Mouse (Mus musculus): ENCODE measurements around the gene Gabarapl1.

The Gabarapl1 gene

GRCm38 (mm10) chr6:129527416-129527815 lies 5.5 kb upstream of the Gabarapl1 start:
- TF ChIP-seq GATA4 (IDR thresholded peaks at IDR 0.05; ENCODE audit: insufficient replicate concordance, low read length) = no peak; the same call in 1 of the 2 replicates

GRCm38 (mm10) chr6:129529605-129530004 lies 3.4 kb upstream of the Gabarapl1 start:
- TF ChIP-seq GATA4 (IDR thresholded peaks at IDR 0.05; ENCODE audit: insufficient replicate concordance, low read length) = peak; percentile 68; the same call in 1 of the 2 replicates

- TF ChIP-seq GATA4 (IDR thresholded peaks at IDR 0.05; ENCODE audit: insufficient replicate concordance, low read length) = no peak
Observed at GRCm38 (mm10) chr6:129530261-129530660, 2.7 kb upstream of the Gabarapl1 start.

- TF ChIP-seq GATA4 (IDR thresholded peaks at IDR 0.05; ENCODE audit: insufficient replicate concordance, low read length) = no peak
Observed at GRCm38 (mm10) chr6:129532556-129532941, 411 bp upstream of the Gabarapl1 start.

- TF ChIP-seq GATA4 (IDR thresholded peaks at IDR 0.05; ENCODE audit: insufficient replicate concordance, low read length) = no peak
Observed at GRCm38 (mm10) chr6:129534057-129534456, 1.1 kb downstream of the Gabarapl1 start.

- no peak for TF ChIP-seq GATA4 (IDR thresholded peaks at IDR 0.05; ENCODE audit: insufficient replicate concordance, low read length)
Observed at GRCm38 (mm10) chr6:129534627-129535190, 1.7 kb downstream of the Gabarapl1 start.

GRCm38 (mm10) chr6:129535723-129536122 lies 2.8 kb downstream of the Gabarapl1 start:
- TF ChIP-seq GATA4 (IDR thresholded peaks at IDR 0.05; ENCODE audit: insufficient replicate concordance, low read length) = no peak

GRCm38 (mm10) chr6:129538555-129538954 lies 5.6 kb downstream of the Gabarapl1 start:
- no peak for TF ChIP-seq GATA4 (IDR thresholded peaks at IDR 0.05; ENCODE audit: insufficient replicate concordance, low read length)

- no peak for TF ChIP-seq GATA4 (IDR thresholded peaks at IDR 0.05; ENCODE audit: insufficient replicate concordance, low read length)
Observed at GRCm38 (mm10) chr6:129541931-129542330, 9.0 kb downstream of the Gabarapl1 start.

- no peak for TF ChIP-seq GATA4 (IDR thresholded peaks at IDR 0.05; ENCODE audit: insufficient replicate concordance, low read length)
Observed at GRCm38 (mm10) chr6:129542540-129542939, 9.6 kb downstream of the Gabarapl1 start.

GRCm38 (mm10) chr6:129543709-129544606 lies 11.0 kb downstream of the Gabarapl1 start:
- no peak for TF ChIP-seq GATA4 (IDR thresholded peaks at IDR 0.05; ENCODE audit: insufficient replicate concordance, low read length)

GRCm38 (mm10) chr6:129547277-129547676 lies 14.3 kb downstream of the Gabarapl1 start:
- TF ChIP-seq GATA4 (IDR thresholded peaks at IDR 0.05; ENCODE audit: insufficient replicate concordance, low read length) = no peak

- TF ChIP-seq GATA4 (IDR thresholded peaks at IDR 0.05; ENCODE audit: insufficient replicate concordance, low read length) = no peak
Observed at GRCm38 (mm10) chr6:129548009-129548408, 15.0 kb downstream of the Gabarapl1 start.

GRCm38 (mm10) chr6:129557298-129558023 lies 24.5 kb downstream of the Gabarapl1 start:
- TF ChIP-seq GATA4 (IDR thresholded peaks at IDR 0.05; ENCODE audit: insufficient replicate concordance, low read length) = no peak

GRCm38 (mm10) chr6:129558946-129559640 lies 26.1 kb downstream of the Gabarapl1 start:
- TF ChIP-seq GATA4 (IDR thresholded peaks at IDR 0.05; ENCODE audit: insufficient replicate concordance, low read length) = no peak
